Mouse (Mus musculus): ENCODE data around the gene Asic3. TPM values are rescaled to one million over a fixed set of nuclear protein-coding genes. Genes with fewer than 3 reads are reported as not detected.

Asic3 gene
- total RNA-seq, 2 experiments from 2014 or later, result 0.19 TPM; not detected in 1

Other genes with a start within 250 kb of the Asic3 start
- gene Nupl2, start 248.4 kb upstream of the Asic3 start, total RNA-seq (2021), result 10 to 100 TPM; 11.2 to 11.8 TPM
- gene Kcnh2, start 61.8 kb upstream of the Asic3 start, total RNA-seq (2021), result 10 to 100 TPM; 17.0 to 19.3 TPM
- 10 to 100 TPM in 1 of 2 experiments, 1 to 10 TPM in 1; 8.8 to 10.1 TPM for gene Nos3, start 48.6 kb upstream of the Asic3 start, total RNA-seq (2021)
- gene Atg9b, start 21.2 kb upstream of the Asic3 start, total RNA-seq (2021), result 1 to 10 TPM; 3.9 to 4.7 TPM
- gene Abcb8, start 19.7 kb upstream of the Asic3 start, total RNA-seq (2021), result 10 to 100 TPM; 53.3 to 56.0 TPM
- 100 to 1,000 TPM; 148 to 150 TPM for gene Cdk5, start 10.1 kb downstream of the Asic3 start, total RNA-seq (2021)
- gene Slc4a2, start 10.4 kb downstream of the Asic3 start, total RNA-seq (2021), result 10 to 100 TPM; 24.6 to 27.6 TPM
- gene Fastk, start 31.9 kb downstream of the Asic3 start, total RNA-seq (2021), result 100 to 1,000 TPM in 1 of 2 experiments, 10 to 100 TPM in 1; 96.6 to 105 TPM
- 10 to 100 TPM; 29.1 to 29.4 TPM for gene Tmub1, start 34.5 kb downstream of the Asic3 start, total RNA-seq (2021)
- 100 to 1,000 TPM; 488 to 490 TPM for gene Agap3, start 38.8 kb downstream of the Asic3 start, total RNA-seq (2021)
- gene Gbx1, start 113.8 kb downstream of the Asic3 start, total RNA-seq (2021), result under 1 TPM; 0.18 to 0.26 TPM
- under 1 TPM; 0.24 to 0.45 TPM for gene Asb10, start 127.6 kb downstream of the Asic3 start, total RNA-seq (2021)
- not detected for gene 4931409K22Rik, start 143.4 kb downstream of the Asic3 start, total RNA-seq (2021)
- gene Abcf2, start 164.1 kb downstream of the Asic3 start, total RNA-seq (2021), result 10 to 100 TPM; 56.0 to 58.9 TPM
- 10 to 100 TPM; 55.9 to 59.7 TPM for gene Chpf2, start 173.3 kb downstream of the Asic3 start, total RNA-seq (2021)
- gene Smarcd3, start 211.0 kb downstream of the Asic3 start, total RNA-seq (2021), result 100 to 1,000 TPM; 125 to 134 TPM

Data from left cerebral cortex, postnatal 10 days (tissue).